Mouse (Mus musculus): Measurements from ENCODE around the gene Hist1h4c.
"Not testable (repeated sequence)": the region's sequence is repeated elsewhere in the genome, so short reads cannot be mapped to it uniquely, and the experiment has no call there.

The Hist1h4c gene

DNA sequence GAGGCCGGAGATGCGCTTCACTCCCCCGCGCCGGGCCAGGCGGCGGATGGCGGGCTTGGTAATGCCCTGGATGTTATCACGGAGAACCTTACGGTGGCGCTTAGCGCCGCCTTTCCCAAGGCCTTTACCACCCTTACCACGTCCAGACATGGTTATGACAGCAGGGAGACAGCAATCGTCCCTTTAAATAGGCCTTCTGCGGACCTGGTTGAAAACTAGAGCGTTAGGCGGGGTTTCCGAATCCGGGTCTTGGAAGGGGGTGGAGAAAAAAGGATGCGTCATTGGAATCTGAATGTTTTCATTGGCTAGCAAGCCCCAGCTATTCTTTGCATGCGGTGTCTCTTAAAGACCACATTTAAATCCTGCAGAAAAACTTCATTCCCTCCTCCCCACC lies at the start of gene Hist1h4c:
Hist1h4c (minus strand) TSS at position 155 of the 394 bp plus-strand sequence.
- no peaks in the 10 kb centered on the region for H3K9me3 ChIP-seq (ENCODE audit: low read length)
- peak within 1 kb of the TSS; percentile 68 for H3K4me3 ChIP-seq (replicated peaks; ENCODE audit: low read length)
- H3K4me1 ChIP-seq (replicated peaks; ENCODE audit: low read depth, low read length): peaks cover 29% of the 10 kb centered on the region
- TF ChIP-seq POU5F1 (IDR thresholded peaks at IDR 0.05; ENCODE audit: borderline replicate concordance, low read length): no peak
- no peak for TF ChIP-seq NANOG (IDR thresholded peaks at IDR 0.05; ENCODE audit: borderline replicate concordance, low read length)
- TF ChIP-seq CTCF (conservative IDR thresholded peaks at IDR 0.05; ENCODE audit: low read length): no peak
- H3K27me3 ChIP-seq (ENCODE audit: insufficient read depth, low read length): peaks cover 6% of the 10 kb centered on the region; the same call in 1 of the 2 replicates
- no peaks in the 10 kb centered on the region for H3K36me3 ChIP-seq (ENCODE audit: insufficient read depth, low read length)

- no peaks in the 10 kb centered on the region for H3K36me3 ChIP-seq (ENCODE audit: insufficient read depth, low read length)
Measured at GRCm38 (mm10) chr13:23747892-23748288, 49.6 kb upstream of the Hist1h4c start.

DNA sequence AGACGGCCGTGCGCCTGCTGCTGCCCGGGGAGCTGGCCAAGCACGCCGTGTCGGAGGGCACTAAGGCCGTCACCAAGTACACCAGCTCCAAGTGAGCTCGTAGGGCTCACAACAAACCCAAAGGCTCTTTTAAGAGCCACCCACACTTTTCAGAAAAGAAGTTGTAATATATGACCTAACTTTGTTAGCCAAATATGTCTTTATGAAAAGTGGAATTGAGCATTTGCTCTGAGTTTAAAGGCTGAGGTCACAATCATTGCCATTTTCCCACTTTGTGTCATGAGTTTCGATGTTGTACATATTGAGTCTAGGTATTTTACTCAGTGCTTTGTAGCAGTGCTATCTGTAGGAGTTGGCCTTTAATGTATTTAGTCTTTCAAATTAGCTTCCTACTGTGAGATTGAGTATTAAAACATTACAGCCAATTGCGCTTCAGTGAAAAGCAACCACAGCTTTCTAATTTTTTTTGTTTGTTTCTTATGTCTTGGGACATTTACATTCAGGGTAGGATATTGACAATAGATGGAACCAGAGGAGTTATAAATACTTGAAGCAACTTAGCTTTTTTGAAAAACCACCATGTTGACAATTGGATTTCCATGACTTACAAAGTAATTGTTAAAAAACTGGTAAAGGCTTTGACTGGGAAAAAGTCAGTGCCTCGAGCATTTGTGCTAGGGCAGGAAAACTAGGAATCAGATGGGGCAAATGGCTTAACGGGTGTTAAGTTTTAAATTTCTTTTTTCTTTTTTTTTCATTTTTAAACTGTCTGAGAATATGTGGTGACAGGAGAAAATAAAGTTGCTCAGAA lies 49.0 kb upstream of the Hist1h4c start:
- H3K36me3 ChIP-seq (ENCODE audit: insufficient read depth, low read length): no peaks in the 10 kb centered on the region
- no peaks in the 10 kb centered on the region for H3K27me3 ChIP-seq (ENCODE audit: insufficient read depth, low read length)
- TF ChIP-seq NANOG (IDR thresholded peaks at IDR 0.05; ENCODE audit: borderline replicate concordance, low read length) (peak; percentile 68; the same call in 1 of the 2 replicates), CTCF (conservative IDR thresholded peaks at IDR 0.05; ENCODE audit: low read length) (no peak)
- H3K4me3 ChIP-seq (replicated peaks; ENCODE audit: low read length): peak overlapping the region; percentile 55
- H3K9me3 ChIP-seq (ENCODE audit: low read length): no peaks in the 10 kb centered on the region
- H3K4me1 ChIP-seq (replicated peaks; ENCODE audit: low read depth, low read length): peaks cover 47% of the 10 kb centered on the region

More at GRCm38 (mm10) chr13:23747892-23748288, 49.6 kb upstream of the Hist1h4c start:
- 0 out of 2 replicates have a peak overlapping the region, but pooled peaks have one; percentile 55 for H3K4me3 ChIP-seq (replicated peaks; ENCODE audit: low read length)
- no peaks in the 10 kb centered on the region for H3K9me3 ChIP-seq (ENCODE audit: low read length)
- TF ChIP-seq POU5F1 (IDR thresholded peaks at IDR 0.05; ENCODE audit: borderline replicate concordance, low read length) (no peak), CTCF (conservative IDR thresholded peaks at IDR 0.05; ENCODE audit: low read length) (no peak), NANOG (IDR thresholded peaks at IDR 0.05; ENCODE audit: borderline replicate concordance, low read length) (no peak)
- peaks cover 45% of the 10 kb centered on the region for H3K4me1 ChIP-seq (replicated peaks; ENCODE audit: low read depth, low read length)
- no peaks in the 10 kb centered on the region for H3K27me3 ChIP-seq (ENCODE audit: insufficient read depth, low read length)

DNA sequence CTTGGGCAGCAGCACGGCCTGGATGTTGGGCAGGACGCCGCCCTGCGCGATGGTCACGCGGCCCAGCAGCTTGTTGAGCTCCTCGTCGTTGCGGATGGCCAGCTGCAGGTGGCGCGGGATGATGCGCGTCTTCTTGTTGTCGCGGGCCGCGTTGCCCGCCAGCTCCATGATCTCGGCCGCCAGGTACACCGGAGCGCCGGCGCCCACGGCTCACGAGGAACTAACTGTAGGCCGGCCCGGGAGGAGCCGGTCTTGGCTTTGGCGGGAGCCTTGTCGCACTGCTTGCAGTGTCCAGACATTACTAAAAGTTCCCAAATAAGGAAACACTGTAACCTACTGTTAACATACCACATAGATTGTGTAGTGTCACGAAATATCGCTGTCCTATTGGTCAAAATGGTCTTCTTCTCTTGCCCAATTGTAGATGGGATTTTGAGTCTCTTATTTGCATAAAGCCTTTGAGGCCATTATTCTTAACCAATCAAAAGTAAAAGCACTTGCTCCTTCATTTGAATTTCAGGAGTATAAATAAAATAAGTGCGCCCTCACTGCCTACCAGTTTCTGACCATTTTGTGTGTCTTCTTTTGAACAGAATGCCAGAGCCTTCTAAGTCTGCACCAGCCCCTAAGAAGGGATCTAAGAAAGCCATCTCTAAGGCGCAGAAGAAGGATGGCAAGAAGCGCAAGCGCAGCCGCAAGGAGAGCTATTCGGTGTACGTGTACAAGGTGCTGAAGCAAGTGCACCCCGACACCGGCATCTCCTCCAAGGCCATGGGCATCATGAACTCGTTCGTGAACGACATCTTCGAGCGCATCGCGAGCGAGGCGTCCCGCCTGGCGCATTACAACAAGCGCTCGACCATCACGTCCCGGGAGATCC lies 48.2 kb upstream of the Hist1h4c start, which contains the start of gene Hist1h2bb:
Hist1h2bb (plus strand) TSS at position 534 of the 880 bp plus-strand sequence.
- not testable (repeated sequence) for H3K9me3 ChIP-seq (ENCODE audit: low read length); H3K36me3 ChIP-seq (ENCODE audit: insufficient read depth, low read length); H3K27me3 ChIP-seq (ENCODE audit: insufficient read depth, low read length)
- Histone ChIP-seq H3K4me1 (replicated peaks; ENCODE audit: low read depth, low read length) (peaks cover 47% of the 10 kb centered on the region), H3K4me3 (replicated peaks; ENCODE audit: low read length) (peak within 1 kb of the TSS; percentile 75)

GRCm38 (mm10) chr13:23745381-23746161 lies 47.3 kb upstream of the Hist1h4c start, which contains the start of gene Hist1h3c:
Gene Hist1h3c (minus strand): TSS chr13:23745602.
- Histone ChIP-seq H3K4me1 (replicated peaks; ENCODE audit: low read depth, low read length) (peaks cover 46% of the 10 kb centered on the region), H3K9me3 (ENCODE audit: low read length) (no peaks in the 10 kb centered on the region), H3K4me3 (replicated peaks; ENCODE audit: low read length) (peak within 1 kb of the TSS; percentile 75), H3K27me3 (ENCODE audit: insufficient read depth, low read length) (no peaks in the 10 kb centered on the region), H3K36me3 (ENCODE audit: insufficient read depth, low read length) (no peaks in the 10 kb centered on the region)
- TF ChIP-seq NANOG (IDR thresholded peaks at IDR 0.05; ENCODE audit: borderline replicate concordance, low read length) (no peak), POU5F1 (IDR thresholded peaks at IDR 0.05; ENCODE audit: borderline replicate concordance, low read length) (no peak), CTCF (conservative IDR thresholded peaks at IDR 0.05; ENCODE audit: low read length) (no peak)

GRCm38 (mm10) chr13:23744421-23745380 lies 46.4 kb upstream of the Hist1h4c start:
- no peaks in the 10 kb centered on the region for H3K27me3 ChIP-seq (ENCODE audit: insufficient read depth, low read length)
- peak overlapping the region; percentile 73 for H3K4me3 ChIP-seq (replicated peaks; ENCODE audit: low read length)
- H3K36me3 ChIP-seq (ENCODE audit: insufficient read depth, low read length): no peaks in the 10 kb centered on the region
- peaks cover 38% of the 10 kb centered on the region for H3K4me1 ChIP-seq (replicated peaks; ENCODE audit: low read depth, low read length)
- TF ChIP-seq NANOG (IDR thresholded peaks at IDR 0.05; ENCODE audit: borderline replicate concordance, low read length) (no peak), CTCF (conservative IDR thresholded peaks at IDR 0.05; ENCODE audit: low read length) (no peak), POU5F1 (IDR thresholded peaks at IDR 0.05; ENCODE audit: borderline replicate concordance, low read length) (no peak)
- H3K9me3 ChIP-seq (ENCODE audit: low read length): no peaks in the 10 kb centered on the region

- TF ChIP-seq POU5F1 (IDR thresholded peaks at IDR 0.05; ENCODE audit: borderline replicate concordance, low read length) (no peak), NANOG (IDR thresholded peaks at IDR 0.05; ENCODE audit: borderline replicate concordance, low read length) (no peak), CTCF (conservative IDR thresholded peaks at IDR 0.05; ENCODE audit: low read length) (no peak)
- Histone ChIP-seq H3K27me3 (ENCODE audit: insufficient read depth, low read length) (no peaks in the 10 kb centered on the region), H3K4me3 (replicated peaks; ENCODE audit: low read length) (peak overlapping the region; percentile 73), H3K36me3 (ENCODE audit: insufficient read depth, low read length) (no peaks in the 10 kb centered on the region), H3K4me1 (replicated peaks; ENCODE audit: low read depth, low read length) (peaks cover 30% of the 10 kb centered on the region), H3K9me3 (ENCODE audit: low read length) (no peaks in the 10 kb centered on the region)
Measured at GRCm38 (mm10) chr13:23743963-23744362, 45.7 kb upstream of the Hist1h4c start.

All from E14TG2a.4 (cell line).